ENCODE assay signal across 13 mouse cellular contexts in genomic region chr11:73134222-73134621, GRCm38 (mm10). TPM values are rescaled to one million over a fixed set of nuclear protein-coding genes. Genes with fewer than 3 reads are reported as not detected.
DNase-seq lines count a peak whose midpoint lies in the region; ATAC-seq and TF ChIP-seq lines count a peak whose summit lies in the region.
"Had no signal": no experiment of that assay in that cellular context is flagged by ENCODE, and none has a peak within 500 bp of the region (broad histone marks: within the 10 kb centered on the region; RNA-seq: fewer than 3 reads in every experiment).

No protein-coding gene starts in this region.

- peaks cover 44% of the 10 kb centered on the region for H3K4me1 ChIP-seq in hindbrain, embryonic 10.5 days (replicated peaks)
- peaks cover 4% of the 10 kb centered on the region; the same call in 1 of the 2 replicates for H3K4me1 ChIP-seq in hindbrain, postnatal 0 days (ENCODE audit: insufficient read depth, low read length)
- H3K4me1 ChIP-seq in stomach, embryonic 15.5 days = peaks cover 18% of the 10 kb centered on the region; the same call in 1 of the 2 replicates
- no peaks in the 10 kb centered on the region for H3K4me1 ChIP-seq in stomach, postnatal 0 days (replicated peaks; ENCODE audit: control insufficient read depth, insufficient read depth)
- H3K4me1 ChIP-seq in limb, embryonic 11.5 days (ENCODE audit: control insufficient read depth, insufficient read depth, low read length) = peaks cover 9% of the 10 kb centered on the region

- no peak for TF ChIP-seq EP300 in stomach, postnatal 0 days (optimal IDR thresholded peaks at IDR 0.05)

- no peak overlapping the region for H3K4me2 ChIP-seq in hindbrain, postnatal 0 days (ENCODE audit: low read depth, low read length)
- H3K4me2 ChIP-seq in stomach, embryonic 15.5 days = peak overlapping the region; percentile 17; the same call in 1 of the 2 replicates
- H3K4me2 ChIP-seq in stomach, postnatal 0 days (replicated peaks; ENCODE audit: low read depth) = no peak overlapping the region
- H3K4me2 ChIP-seq in limb, embryonic 11.5 days (ENCODE audit: low read depth, severe bottlenecking) = no peak overlapping the region

- peaks cover 25% of the 10 kb centered on the region for H3K9me3 ChIP-seq in hindbrain, embryonic 10.5 days
- H3K9me3 ChIP-seq in hindbrain, postnatal 0 days (ENCODE audit: low read length) = no peaks in the 10 kb centered on the region
- no peaks in the 10 kb centered on the region for H3K9me3 ChIP-seq in stomach, embryonic 15.5 days
- no peaks in the 10 kb centered on the region for H3K9me3 ChIP-seq in stomach, postnatal 0 days (ENCODE audit: control insufficient read depth, low read length)
- no peaks in the 10 kb centered on the region for H3K9me3 ChIP-seq in limb, embryonic 11.5 days (ENCODE audit: control insufficient read depth, low read length)

- no peak overlapping the region for H3K27ac ChIP-seq in hindbrain, embryonic 10.5 days
- H3K27ac ChIP-seq in hindbrain, postnatal 0 days = no peak overlapping the region
- H3K27ac ChIP-seq in stomach, embryonic 15.5 days = no peak overlapping the region
- no peak overlapping the region for H3K27ac ChIP-seq in stomach, postnatal 0 days (replicated peaks)
- no peak overlapping the region for H3K27ac ChIP-seq in limb, embryonic 11.5 days (replicated peaks; ENCODE audit: low read depth, low read length)
- H3K27ac ChIP-seq: macrophage had no signal

- TF ChIP-seq CTCF in hindbrain, postnatal 0 days (IDR thresholded peaks at IDR 0.05; ENCODE audit: low read depth) = no peak
- TF ChIP-seq CTCF in stomach, postnatal 0 days (IDR thresholded peaks at IDR 0.05; ENCODE audit: low read depth) = no peak

- H3K9ac ChIP-seq in hindbrain, postnatal 0 days (replicated peaks; ENCODE audit: low read length) = no peak overlapping the region
- no peak overlapping the region for H3K9ac ChIP-seq in stomach, embryonic 15.5 days
- H3K9ac ChIP-seq in stomach, postnatal 0 days (ENCODE audit: low read length) = no peak overlapping the region
- H3K9ac ChIP-seq in limb, embryonic 11.5 days (ENCODE audit: low read length) = 0 out of 2 replicates have a peak overlapping the region, but pooled peaks have one; percentile 17

- DNase-seq in hindbrain, embryonic 10.5 days (ENCODE audit: low spot score) = no peak
- DNase-seq in hindbrain, postnatal 0 days (ENCODE audit: low spot score) = no peak
- no peak for DNase-seq in stomach, postnatal 0 days (ENCODE audit: low spot score)
- DNase-seq in limb, embryonic 11.5 days (ENCODE audit: low spot score) = no peak
- no peak for DNase-seq in gastrocnemius, postnatal 10 days
- DNase-seq in left cerebral cortex, postnatal 4 days = no peak
- DNase-seq: cerebellum, adult 2 months; kidney, postnatal 25 days; right cerebral cortex, adult 18-20 months; thymus, postnatal 36 days had no signal

- H3K36me3 ChIP-seq in hindbrain, embryonic 10.5 days = peaks cover 73% of the 10 kb centered on the region
- no peaks in the 10 kb centered on the region for H3K36me3 ChIP-seq in hindbrain, postnatal 0 days (ENCODE audit: insufficient read depth, low read length)
- H3K36me3 ChIP-seq in stomach, embryonic 15.5 days = 0 out of 2 replicates have a peak, but pooled peaks cover 3% of the 10 kb centered on the region
- no peaks in the 10 kb centered on the region for H3K36me3 ChIP-seq in stomach, postnatal 0 days (ENCODE audit: control insufficient read depth, insufficient read depth, low read length)
- H3K36me3 ChIP-seq in limb, embryonic 11.5 days (ENCODE audit: control insufficient read depth, insufficient read depth, low read length) = peaks cover 16% of the 10 kb centered on the region

- no peaks in the 10 kb centered on the region for H3K27me3 ChIP-seq in hindbrain, embryonic 10.5 days (ENCODE audit: insufficient read depth, poor library complexity, severe bottlenecking)
- no peaks in the 10 kb centered on the region for H3K27me3 ChIP-seq in hindbrain, postnatal 0 days (ENCODE audit: insufficient read depth, low read length)
- no peaks in the 10 kb centered on the region for H3K27me3 ChIP-seq in stomach, embryonic 15.5 days (replicated peaks)
- no peaks in the 10 kb centered on the region for H3K27me3 ChIP-seq in stomach, postnatal 0 days (ENCODE audit: control insufficient read depth, insufficient read depth, low read length)
- H3K27me3 ChIP-seq in limb, embryonic 11.5 days (ENCODE audit: control insufficient read depth, insufficient read depth, low read length) = no peaks in the 10 kb centered on the region

- 89% methylated on average over 5 of the region's 5 CpGs for WGBS in hindbrain, embryonic 10.5 days
- 96% methylated on average over 5 of the region's 5 CpGs for WGBS in hindbrain, postnatal 0 days
- WGBS in stomach, embryonic 15.5 days = 84% methylated on average over 5 of the region's 5 CpGs
- 85% methylated on average over 5 of the region's 5 CpGs for WGBS in stomach, postnatal 0 days
- WGBS in limb, embryonic 11.5 days = 79% methylated on average over 5 of the region's 5 CpGs

- ATAC-seq in hindbrain, postnatal 0 days = no peak
- no peak for ATAC-seq in stomach, embryonic 15.5 days (ENCODE audit: insufficient read depth, low FRiP score, low read depth)
- no peak for ATAC-seq in stomach, postnatal 0 days (ENCODE audit: low FRiP score, low TSS enrichment)
- ATAC-seq in limb, embryonic 11.5 days (ENCODE audit: insufficient number of reproducible peaks, low FRiP score, low TSS enrichment, low read depth) = no peak

- intact Hi-C loops in left cerebral cortex, postnatal 4 days (cut with DNase I) = no loop called here

- peak overlapping the region; percentile 86 for H3K4me3 ChIP-seq in hindbrain, embryonic 10.5 days
- no peak overlapping the region for H3K4me3 ChIP-seq in hindbrain, postnatal 0 days (ENCODE audit: low read length)
- no peak overlapping the region for H3K4me3 ChIP-seq in stomach, embryonic 15.5 days (replicated peaks)
- H3K4me3 ChIP-seq in stomach, postnatal 0 days (ENCODE audit: low read depth, low read length) = no peak overlapping the region
- no peak overlapping the region for H3K4me3 ChIP-seq in limb, embryonic 11.5 days (ENCODE audit: low read depth, low read length)

RNA-seq across cellular contexts. Expression of gene Haspin, which starts 3.9 kb away (rescaled TPM):
- polyA plus RNA-seq in hindbrain, embryonic 10.5 days (2016; fragmentation: Nextera tagmentation; extraction: Ambion mirVana) = 19.8 and 24.2 TPM in 2 replicates
- total RNA-seq in hindbrain, postnatal 0 days (2014; rRNA removed) = 1.8 and 3.3 TPM in 2 replicates
- 2.4 and 3.4 TPM in 2 replicates for polyA plus RNA-seq in hindbrain, postnatal 0 days (2015; fragmentation: Nextera tagmentation; extraction: Ambion mirVana)
- polyA plus RNA-seq in stomach, embryonic 15.5 days (2015; fragmentation: Nextera tagmentation; extraction: Ambion mirVana) = 14.4 and 14.6 TPM in 2 replicates
- 2.7 and 3.6 TPM in 2 replicates for polyA plus RNA-seq in stomach, postnatal 0 days (2015; fragmentation: Nextera tagmentation; extraction: Ambion mirVana)
- polyA plus RNA-seq in limb, embryonic 11.5 days (2014; fragmentation: Nextera tagmentation; extraction: Ambion mirVana) = 19.5 and 19.9 TPM in 2 replicates
- total RNA-seq in gastrocnemius, postnatal 10 days (2021) = 1 to 10 TPM; 1.7 to 2.0 TPM
- total RNA-seq in left cerebral cortex, postnatal 4 days (2021) = 1 to 10 TPM; 1.6 TPM

RNA-seq across cellular contexts. Expression of gene P2rx5, which starts 26.0 kb away (rescaled TPM):
- 0.10 and 0.32 TPM in 2 replicates for polyA plus RNA-seq in hindbrain, embryonic 10.5 days (2016; fragmentation: Nextera tagmentation; extraction: Ambion mirVana)
- 1.2 and 3.5 TPM in 2 replicates for total RNA-seq in hindbrain, postnatal 0 days (2014; rRNA removed)
- 0.48 and 0.97 TPM in 2 replicates for polyA plus RNA-seq in hindbrain, postnatal 0 days (2015; fragmentation: Nextera tagmentation; extraction: Ambion mirVana)
- 0.14 and 0.30 TPM in 2 replicates for polyA plus RNA-seq in stomach, embryonic 15.5 days (2015; fragmentation: Nextera tagmentation; extraction: Ambion mirVana)
- 0.44 and 0.48 TPM in 2 replicates for polyA plus RNA-seq in stomach, postnatal 0 days (2015; fragmentation: Nextera tagmentation; extraction: Ambion mirVana)
- 0.08 TPM in 1 of 2 replicates, not detected in the other for polyA plus RNA-seq in limb, embryonic 11.5 days (2014; fragmentation: Nextera tagmentation; extraction: Ambion mirVana)
- total RNA-seq in gastrocnemius, postnatal 10 days (2021) = 1 to 10 TPM; 6.0 to 7.2 TPM
- 1 to 10 TPM in 1 of 2 experiments, under 1 TPM in 1; 0.72 to 1.0 TPM for total RNA-seq in left cerebral cortex, postnatal 4 days (2021)
- total RNA-seq: hematopoietic stem cell, adult 5-6 weeks had no signal

RNA-seq across cellular contexts. Expression of gene Emc6, which starts 42.6 kb away (rescaled TPM):
- 132 and 134 TPM in 2 replicates for polyA plus RNA-seq in hindbrain, embryonic 10.5 days (2016; fragmentation: Nextera tagmentation; extraction: Ambion mirVana)
- 113 and 156 TPM in 2 replicates for total RNA-seq in hindbrain, postnatal 0 days (2014; rRNA removed)
- polyA plus RNA-seq in hindbrain, postnatal 0 days (2015; fragmentation: Nextera tagmentation; extraction: Ambion mirVana) = 188 and 191 TPM in 2 replicates
- 111 and 117 TPM in 2 replicates for polyA plus RNA-seq in stomach, embryonic 15.5 days (2015; fragmentation: Nextera tagmentation; extraction: Ambion mirVana)
- polyA plus RNA-seq in stomach, postnatal 0 days (2015; fragmentation: Nextera tagmentation; extraction: Ambion mirVana) = 125 and 132 TPM in 2 replicates
- 95.2 and 111 TPM in 2 replicates for polyA plus RNA-seq in limb, embryonic 11.5 days (2014; fragmentation: Nextera tagmentation; extraction: Ambion mirVana)
- 10 to 100 TPM; 70.7 to 81.6 TPM for total RNA-seq in gastrocnemius, postnatal 10 days (2021)
- total RNA-seq in left cerebral cortex, postnatal 4 days (2021) = 10 to 100 TPM; 59.8 to 64.3 TPM

RNA-seq across cellular contexts. Expression of gene Tax1bp3, which starts 42.7 kb away (rescaled TPM):
- 207 and 237 TPM in 2 replicates for polyA plus RNA-seq in hindbrain, embryonic 10.5 days (2016; fragmentation: Nextera tagmentation; extraction: Ambion mirVana)
- total RNA-seq in hindbrain, postnatal 0 days (2014; rRNA removed) = 34.7 and 46.4 TPM in 2 replicates
- polyA plus RNA-seq in hindbrain, postnatal 0 days (2015; fragmentation: Nextera tagmentation; extraction: Ambion mirVana) = 95.7 and 97.7 TPM in 2 replicates
- polyA plus RNA-seq in stomach, embryonic 15.5 days (2015; fragmentation: Nextera tagmentation; extraction: Ambion mirVana) = 208 and 211 TPM in 2 replicates
- 176 and 184 TPM in 2 replicates for polyA plus RNA-seq in stomach, postnatal 0 days (2015; fragmentation: Nextera tagmentation; extraction: Ambion mirVana)
- 220 and 222 TPM in 2 replicates for polyA plus RNA-seq in limb, embryonic 11.5 days (2014; fragmentation: Nextera tagmentation; extraction: Ambion mirVana)
- 10 to 100 TPM; 30.2 to 32.3 TPM for total RNA-seq in gastrocnemius, postnatal 10 days (2021)
- total RNA-seq in left cerebral cortex, postnatal 4 days (2021) = 10 to 100 TPM; 42.2 to 42.5 TPM

RNA-seq across cellular contexts. Expression of gene Itgae, which starts 43.8 kb away (rescaled TPM):
- polyA plus RNA-seq in hindbrain, embryonic 10.5 days (2016; fragmentation: Nextera tagmentation; extraction: Ambion mirVana) = 0.35 and 0.47 TPM in 2 replicates
- total RNA-seq in hindbrain, postnatal 0 days (2014; rRNA removed) = 0.16 and 0.18 TPM in 2 replicates
- polyA plus RNA-seq in hindbrain, postnatal 0 days (2015; fragmentation: Nextera tagmentation; extraction: Ambion mirVana) = 0.14 and 0.31 TPM in 2 replicates
- 0.33 and 0.57 TPM in 2 replicates for polyA plus RNA-seq in stomach, embryonic 15.5 days (2015; fragmentation: Nextera tagmentation; extraction: Ambion mirVana)
- polyA plus RNA-seq in stomach, postnatal 0 days (2015; fragmentation: Nextera tagmentation; extraction: Ambion mirVana) = 0.13 and 0.15 TPM in 2 replicates
- 0.51 and 0.54 TPM in 2 replicates for polyA plus RNA-seq in limb, embryonic 11.5 days (2014; fragmentation: Nextera tagmentation; extraction: Ambion mirVana)
- total RNA-seq in gastrocnemius, postnatal 10 days (2021) = under 1 TPM; 0.05 to 0.20 TPM
- not detected for total RNA-seq in left cerebral cortex, postnatal 4 days (2021)
